Mouse (Mus musculus) heart, adult 9 months (tissue): ENCODE data around the gene Lsm7.
A peak's percentile ranks its signal among the peaks of the same experiment; 100 is the strongest.

ENCODE experiments used
- DNase-seq, 2 experiments: peaks; one replicate each; pipeline ENCODE4 v3.0.0; 2022; ENCODE audit warnings: low spot score in 2 of 2

The Lsm7 gene

GRCm38 (mm10) chr10:80854913-80855748, at the start of gene Lsm7, which contains the start of gene Sppl2b:
Lsm7 (minus strand) TSS chr10:80855209.
Sppl2b (plus strand) TSS chr10:80855275.
- peak; percentile 95 to 96 for DNase-seq

DNA sequence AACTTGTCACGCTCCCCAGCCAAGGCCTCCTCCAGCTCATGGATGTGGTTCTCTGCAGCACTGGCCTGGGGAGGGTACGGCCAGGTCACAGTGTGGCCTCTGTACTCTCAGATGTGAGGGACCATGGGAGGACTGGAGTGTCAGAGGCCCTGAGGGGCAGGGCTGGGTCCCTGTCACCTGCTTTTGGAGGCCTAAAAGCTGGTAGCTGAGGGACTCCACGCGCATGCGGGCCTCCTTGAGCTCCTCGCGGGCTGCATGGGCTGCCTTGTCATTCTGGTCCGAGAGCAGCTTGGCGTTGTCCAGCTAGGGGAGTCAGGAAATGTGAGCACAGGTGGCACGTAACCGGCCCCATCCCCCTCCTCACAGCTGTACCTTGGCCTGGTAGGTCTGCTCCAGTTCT, 49.7 kb upstream of the Lsm7 start:
- no peak for DNase-seq

DNA sequence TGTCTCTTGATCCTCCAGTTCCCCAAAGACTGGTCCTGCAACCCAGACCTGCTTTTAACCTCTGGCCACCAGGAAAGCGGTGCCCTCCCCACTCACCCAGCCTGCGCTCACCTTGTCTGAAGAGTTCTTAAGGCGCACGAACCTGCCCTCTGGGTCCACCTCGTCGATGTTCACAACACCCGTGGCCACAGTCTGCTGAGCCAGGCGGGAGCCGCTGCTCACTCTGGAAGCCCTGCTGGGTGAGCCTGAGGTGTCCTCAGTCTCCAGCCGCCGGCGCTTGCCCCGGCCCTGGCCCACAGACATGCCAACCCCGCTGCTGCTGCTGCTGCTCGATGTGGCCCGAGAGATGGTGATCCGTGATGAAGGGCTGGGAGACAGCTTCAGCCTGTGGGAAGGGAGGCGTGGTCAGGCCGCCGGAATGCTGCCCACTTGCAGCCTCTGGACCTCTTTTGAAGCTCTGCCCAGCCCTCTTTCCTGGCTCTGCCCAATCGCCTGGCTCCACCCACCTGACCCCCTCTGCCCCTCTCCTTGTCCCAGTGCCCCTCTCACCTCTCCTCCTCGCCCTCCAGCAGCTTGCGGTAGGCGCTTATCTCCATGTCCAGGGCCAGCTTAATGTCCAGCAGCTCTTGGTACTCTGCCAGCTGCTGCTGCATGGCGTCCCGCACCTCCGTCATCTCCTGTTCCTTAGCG, 49.1 kb upstream of the Lsm7 start:
- DNase-seq = no peak

DNA sequence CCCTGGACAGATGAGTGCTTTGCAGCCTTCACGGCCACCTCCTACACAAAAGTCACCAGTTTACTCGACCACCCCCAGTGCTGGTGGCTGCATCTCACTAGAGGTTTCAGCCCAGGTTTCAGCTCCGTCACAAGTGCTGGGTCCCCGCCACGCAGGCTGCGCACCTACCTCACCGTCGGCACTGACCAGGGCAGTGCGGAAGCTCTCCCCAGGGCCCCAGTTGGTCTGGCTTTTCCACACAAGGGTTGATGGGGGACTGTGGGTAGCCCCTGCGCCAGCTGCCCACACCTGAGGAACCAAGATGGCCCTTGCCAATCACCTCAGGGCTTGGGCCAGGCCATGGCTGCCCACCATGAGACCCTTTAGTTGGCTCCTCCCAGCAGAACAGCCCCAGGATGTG, 48.3 kb upstream of the Lsm7 start:
- no peak for DNase-seq

DNA sequence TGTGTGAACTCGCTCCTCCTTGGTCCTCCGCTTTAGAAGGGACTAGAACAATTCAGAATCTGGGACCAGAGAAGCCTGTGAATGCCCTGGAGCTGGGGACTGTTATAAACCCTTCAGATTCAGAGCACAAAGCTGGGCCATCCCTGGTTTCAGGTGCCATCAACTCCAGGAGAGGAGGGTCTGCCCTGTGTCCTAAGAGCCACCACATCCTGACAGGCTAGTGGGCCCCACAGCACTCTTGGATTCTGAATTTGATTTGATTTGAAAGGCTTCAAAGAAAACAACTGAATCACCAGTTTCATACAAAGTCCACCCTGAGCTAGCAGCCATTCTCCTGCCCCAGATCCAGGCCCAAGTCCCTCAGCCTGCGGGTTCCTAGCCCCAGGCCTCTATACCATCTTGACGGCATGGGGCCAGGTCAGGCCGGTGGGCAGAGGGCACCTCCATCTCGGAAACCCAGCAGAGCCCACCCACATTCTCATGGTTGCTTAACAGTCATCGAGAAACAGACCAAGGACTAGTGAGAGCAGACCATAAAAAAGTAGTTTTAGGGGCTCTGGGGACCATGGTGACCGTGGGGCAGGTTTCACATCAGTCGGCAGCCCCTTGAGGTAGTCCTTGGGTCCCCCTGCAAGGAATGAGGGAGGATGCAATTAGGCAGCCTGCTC, 47.4 kb upstream of the Lsm7 start:
- no peak for DNase-seq

- DNase-seq = peak in 1 of 2 experiments; percentile 45
Observed at GRCm38 (mm10) chr10:80901409-80902272, 46.6 kb upstream of the Lsm7 start.

DNA sequence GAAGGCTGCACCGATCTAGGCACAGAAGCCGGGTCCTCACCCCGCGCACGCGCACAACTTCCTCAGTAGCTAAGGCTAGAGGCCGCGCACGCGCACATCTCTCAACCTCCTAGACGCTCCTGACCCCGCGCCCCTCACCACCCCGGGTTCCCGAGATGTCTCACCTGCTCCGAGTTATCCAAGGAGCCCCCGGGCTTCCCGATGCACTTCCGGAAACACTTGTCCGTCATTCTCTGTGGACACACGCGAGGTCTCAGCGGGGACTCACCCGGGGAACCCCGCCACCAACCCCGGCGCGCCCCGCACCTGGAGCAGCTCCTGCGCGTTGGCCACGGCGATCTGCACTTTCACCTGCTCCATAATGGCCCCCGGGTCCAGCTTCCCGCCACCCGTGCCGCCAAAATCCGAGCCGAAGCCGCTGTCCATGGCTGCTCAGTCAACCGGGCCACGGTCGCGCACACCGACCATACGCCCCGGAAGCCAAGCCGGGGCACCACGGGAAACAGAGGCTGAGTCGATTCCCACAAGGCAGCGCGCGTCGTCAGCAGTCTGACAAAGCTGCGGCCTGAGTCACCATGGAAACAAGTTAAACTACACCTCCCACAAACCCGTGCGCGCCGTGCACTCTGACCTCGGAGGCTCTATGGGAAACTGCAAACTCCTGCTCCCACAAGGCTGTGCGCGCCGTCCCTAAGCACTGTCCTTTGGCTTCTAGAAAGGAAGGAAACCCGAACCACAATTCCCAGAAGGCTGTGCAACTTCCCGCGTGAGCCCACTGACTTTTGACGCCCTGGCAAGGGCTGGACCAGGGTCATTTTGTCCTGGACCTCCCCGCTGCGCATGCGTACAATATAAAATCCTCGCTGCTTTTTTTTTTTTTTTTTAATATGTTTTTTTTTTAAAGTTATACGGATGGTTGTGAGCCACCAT, 45.6 kb upstream of the Lsm7 start, which contains the start of gene Timm13:
Gene Timm13, minus strand, starts transcription at position 652 of the 930 bp plus-strand sequence.
- DNase-seq = peak; percentile 99 to 100

DNA sequence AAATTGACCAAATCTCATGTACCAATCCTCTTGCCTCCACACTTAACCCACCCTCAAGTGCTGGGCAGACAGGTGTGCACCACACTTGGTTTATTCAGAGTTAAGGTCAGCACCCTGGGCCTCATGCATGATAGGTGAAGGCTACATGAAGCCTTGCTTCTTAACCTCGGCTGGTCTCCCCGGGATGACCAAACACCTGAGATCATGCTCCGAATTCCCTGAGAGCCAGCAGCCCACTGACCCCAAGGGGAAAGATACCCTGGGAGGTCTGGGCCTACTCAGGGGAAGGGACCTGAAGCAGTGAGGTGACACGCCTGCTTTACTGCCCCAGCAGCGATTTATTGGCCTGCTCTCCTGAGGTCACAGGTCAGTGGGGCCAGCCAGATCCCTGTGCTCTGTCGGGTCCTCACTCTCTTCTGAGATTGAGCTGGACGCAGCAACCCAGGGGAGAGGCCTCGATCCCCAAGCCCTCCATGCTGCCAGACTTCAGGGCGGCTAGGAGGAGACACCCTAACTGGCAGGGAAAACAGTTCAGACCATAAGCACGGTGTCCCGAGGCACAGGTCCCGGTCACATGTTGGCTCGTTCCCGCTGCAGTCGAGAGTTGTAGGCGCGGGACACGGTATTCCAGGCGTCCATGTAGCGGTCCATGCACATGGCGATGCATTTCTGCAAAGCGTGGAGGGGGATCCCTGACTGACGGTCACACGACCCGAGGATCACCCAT, 44.7 kb upstream of the Lsm7 start:
- no peak for DNase-seq

DNA sequence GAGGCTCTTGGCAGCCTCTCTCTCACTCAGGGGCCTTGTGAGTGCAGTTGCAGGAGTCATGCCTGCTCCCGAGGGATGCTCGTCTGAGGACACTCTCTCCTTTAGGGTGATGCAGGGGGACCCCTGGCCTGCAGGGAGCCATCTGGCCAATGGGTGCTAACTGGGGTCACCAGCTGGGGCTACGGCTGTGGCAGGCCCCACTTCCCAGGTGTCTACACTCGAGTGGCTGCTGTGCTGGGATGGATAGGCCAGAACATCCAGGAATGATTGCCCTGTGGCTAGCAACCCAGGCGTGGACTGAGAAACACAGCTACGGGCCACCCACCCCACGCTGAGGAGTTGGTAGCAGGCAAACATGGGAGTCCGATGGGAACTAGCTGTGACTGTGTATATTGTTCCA, 44.1 kb upstream of the Lsm7 start:
- no peak for DNase-seq

DNA sequence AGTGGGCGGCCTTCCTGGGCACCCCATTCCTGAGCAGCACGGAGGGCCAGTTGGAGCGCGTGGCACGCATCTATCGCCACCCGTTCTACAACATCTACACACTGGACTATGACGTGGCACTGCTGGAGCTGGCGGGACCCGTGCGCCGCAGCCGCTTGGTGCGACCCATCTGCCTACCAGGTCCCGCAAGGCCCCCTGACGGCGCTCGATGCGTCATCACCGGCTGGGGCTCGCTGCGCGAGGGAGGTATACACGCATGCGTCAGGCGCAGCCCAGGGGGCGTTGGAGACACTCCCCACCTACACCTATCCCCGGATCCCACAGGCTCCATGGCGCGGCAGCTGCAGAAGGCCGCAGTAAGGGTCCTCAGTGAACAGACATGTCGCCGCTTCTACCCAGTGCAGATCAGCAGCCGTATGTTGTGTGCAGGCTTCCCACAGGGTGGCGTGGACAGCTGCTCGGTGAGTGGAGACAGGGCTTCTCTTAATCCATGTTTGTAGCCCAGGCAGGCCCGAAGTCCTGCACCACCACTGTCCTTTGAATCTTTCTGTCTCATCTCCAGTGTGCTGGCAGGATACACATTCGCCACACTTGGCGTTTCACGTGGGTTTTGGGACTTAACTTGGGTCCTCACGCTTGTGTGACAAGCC, 43.0 kb upstream of the Lsm7 start:
- no peak for DNase-seq

GRCm38 (mm10) chr10:80896581-80897485, 41.8 kb upstream of the Lsm7 start:
- DNase-seq = no peak

DNA sequence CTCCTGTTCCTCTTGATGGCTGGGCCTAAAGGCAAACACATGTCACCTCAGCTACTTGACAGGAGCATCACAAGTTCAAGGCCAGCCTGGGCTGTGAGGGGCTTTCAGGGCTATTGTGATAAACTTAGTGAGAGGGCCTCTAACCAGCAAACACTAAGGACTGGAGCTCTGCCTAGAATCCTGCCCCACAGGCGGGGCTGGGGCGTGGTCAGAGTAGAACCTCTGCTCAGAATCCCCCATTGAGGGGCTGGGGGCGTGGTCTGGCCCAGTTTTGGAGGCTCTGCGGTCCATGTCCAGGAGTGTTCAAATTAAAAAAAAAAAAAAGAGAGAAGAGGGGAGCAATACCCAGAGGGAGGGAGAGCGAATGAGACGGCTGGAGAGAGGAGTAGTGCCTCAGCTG, 40.7 kb upstream of the Lsm7 start:
- DNase-seq = no peak

DNA sequence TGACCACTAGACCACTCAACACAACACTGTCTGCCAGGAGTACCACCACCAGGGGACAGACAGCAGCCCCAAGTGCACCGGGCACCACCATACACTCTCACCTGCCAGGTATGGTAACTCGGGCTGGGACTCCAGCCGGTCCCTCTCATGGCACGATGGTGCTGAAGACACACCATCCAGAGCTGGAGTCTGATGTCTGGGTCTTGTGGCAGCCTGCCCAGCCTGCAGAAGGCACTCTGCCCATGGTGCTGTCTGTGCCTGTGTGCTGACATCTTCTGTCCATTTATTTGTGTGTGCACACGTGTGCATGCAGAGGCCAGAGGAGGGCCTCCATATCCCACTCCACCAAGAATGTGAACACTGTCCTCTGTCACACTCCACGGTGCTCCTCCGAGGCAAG, 40.1 kb upstream of the Lsm7 start:
- no peak for DNase-seq

DNA sequence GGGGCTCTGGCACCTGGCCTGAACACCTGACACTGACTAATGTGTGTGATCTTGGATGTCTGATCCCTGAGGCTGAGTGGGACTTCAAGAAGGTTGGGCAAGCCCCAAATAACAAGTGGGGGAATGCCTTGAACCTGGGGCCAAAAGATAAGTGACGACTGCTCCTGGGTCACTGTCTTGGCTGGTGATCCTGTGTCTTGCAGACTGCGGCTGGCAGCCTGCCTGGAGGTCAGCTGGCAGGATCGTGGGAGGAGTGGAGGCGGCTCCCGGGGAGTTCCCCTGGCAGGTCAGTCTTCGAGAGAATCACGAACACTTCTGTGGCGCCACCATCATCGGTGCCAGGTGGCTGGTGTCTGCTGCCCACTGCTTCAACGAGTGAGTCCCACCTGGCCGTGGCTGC, 32.2 kb upstream of the Lsm7 start:
- DNase-seq = peak; percentile 58 to 78

GRCm38 (mm10) chr10:80881301-80881700, 26.3 kb upstream of the Lsm7 start:
- peak; percentile 20 to 65 for DNase-seq

- DNase-seq = no peak
Observed at GRCm38 (mm10) chr10:80880901-80881300, 25.9 kb upstream of the Lsm7 start.

DNA sequence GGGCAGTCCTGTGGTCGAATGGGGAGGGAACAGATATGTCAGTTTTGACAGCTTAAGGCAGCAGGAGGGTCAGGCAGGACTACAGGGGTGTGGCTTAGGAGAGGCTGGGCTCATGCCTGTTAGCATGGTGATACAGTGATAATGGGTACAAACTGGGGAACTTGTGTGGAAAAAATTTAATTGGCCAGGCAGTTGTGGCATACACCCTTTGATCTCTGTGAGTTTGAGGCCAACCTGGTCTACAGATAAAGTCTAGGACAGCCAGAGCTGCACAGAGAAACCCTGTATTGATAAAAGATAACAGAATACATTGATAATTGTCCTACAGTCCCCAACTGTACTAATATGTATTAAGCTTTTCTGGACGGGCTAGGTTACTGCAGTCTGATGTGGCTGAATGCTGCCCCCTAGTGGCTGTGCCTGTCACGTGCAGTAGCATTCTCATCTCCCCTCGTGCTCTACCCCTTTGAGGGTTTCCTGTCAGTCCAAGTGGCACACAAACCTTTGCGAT, 25.2 kb upstream of the Lsm7 start:
- peak in 1 of 2 experiments; percentile 34 for DNase-seq

DNA sequence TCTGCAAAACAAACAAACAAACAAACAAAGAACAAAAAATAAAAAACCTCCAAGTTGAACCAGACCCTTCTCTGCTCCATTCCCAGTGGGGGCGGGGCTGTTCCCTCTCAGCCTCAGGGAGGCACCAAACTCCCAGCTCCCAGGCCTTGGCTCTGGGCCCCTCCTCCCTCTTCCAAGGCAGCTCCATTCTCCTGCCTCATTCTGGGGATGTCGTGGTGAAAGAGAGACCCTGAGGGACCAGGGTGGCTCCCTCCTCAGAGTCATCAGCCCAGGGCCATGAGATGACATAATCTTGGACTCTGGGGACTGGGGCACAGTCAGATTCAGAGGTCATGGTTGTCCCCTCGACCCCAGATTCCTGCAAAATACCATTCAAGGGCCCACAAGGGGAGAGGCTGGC, 21.6 kb upstream of the Lsm7 start:
- no peak for DNase-seq
